Mouse (Mus musculus) olfactory bulb, adult 2 months (tissue): ENCODE measurements around the gene Eps15.

Experiments used
- CTCF ChIP-seq: fragments of 200-500 bp; IDR thresholded peaks from 2 replicates; pipeline ENCODE4 v1.5.1; 2012; ENCODE audit warnings: low read depth, mild to moderate bottlenecking, low read length, moderate library complexity; ENCODE audit not compliant: insufficient read depth
- POLR2A ChIP-seq: fragments of 200-500 bp; IDR thresholded peaks from 2 replicates; pipeline ENCODE4 v1.6.1; 2012; ENCODE audit warnings: mild to moderate bottlenecking, low read depth, low read length, moderate library complexity; ENCODE audit not compliant: insufficient read depth

DNA sequence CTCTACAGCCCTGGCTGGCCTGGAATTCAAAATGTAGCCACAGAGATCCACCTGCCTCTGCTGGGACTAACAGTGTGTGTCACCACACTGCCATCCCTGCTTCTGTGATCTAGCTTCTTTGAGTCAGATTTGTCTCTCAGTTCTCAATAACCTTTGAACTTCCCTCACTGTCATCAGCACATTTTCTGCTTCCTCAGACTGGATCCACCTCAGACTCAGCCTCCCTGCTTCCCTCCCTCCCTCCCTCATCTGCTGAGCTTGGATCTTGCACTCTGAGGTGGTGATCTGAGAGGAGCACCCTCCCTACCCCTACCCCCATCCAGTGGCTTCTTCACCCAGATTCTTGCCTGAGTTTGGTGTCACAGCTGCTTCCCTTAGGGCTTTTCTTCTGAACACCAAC, 22.4 kb upstream of the Eps15 start:
- TF ChIP-seq CTCF: no peak
- TF ChIP-seq POLR2A: no peak
